22 mouse cellular contexts compared by ENCODE assay signal in the genomic region with DNA sequence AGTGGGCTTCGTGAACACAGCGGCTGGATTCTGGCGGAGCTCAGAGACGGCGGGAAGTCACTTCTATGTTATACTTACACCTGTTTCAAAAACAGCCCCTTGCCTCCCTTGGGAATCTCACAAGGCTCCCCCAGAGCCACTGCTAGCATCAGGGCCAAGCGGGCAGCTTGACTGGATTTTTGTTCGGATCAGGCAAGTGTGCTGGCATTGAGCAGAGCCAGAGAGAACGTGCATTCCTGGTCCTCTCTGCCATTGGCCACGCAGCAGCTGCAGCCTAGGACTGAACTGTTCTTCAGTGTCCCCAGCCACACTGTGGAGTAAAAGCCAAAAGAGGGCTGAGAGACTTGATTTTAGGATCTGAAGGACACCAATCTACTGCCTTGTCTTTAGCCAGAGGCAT.
DNase-seq lines count a peak whose midpoint lies in the region; ATAC-seq and TF ChIP-seq lines count a peak whose summit lies in the region.
"Had no signal": no experiment of that assay in that cellular context is flagged by ENCODE, and none has a peak within 500 bp of the region (broad histone marks: within the 10 kb centered on the region; RNA-seq: fewer than 3 reads in every experiment).

No protein-coding gene starts in this region.

- H3K4me2 ChIP-seq in limb, embryonic 12.5 days: no peak overlapping the region
- H3K4me2 ChIP-seq in heart, embryonic 14.5 days (ENCODE audit: low read length): no peak overlapping the region
- 0 out of 2 replicates have a peak overlapping the region, but pooled peaks have one; percentile 2 for H3K4me2 ChIP-seq in limb, embryonic 14.5 days (replicated peaks; ENCODE audit: low read depth, low read length, severe bottlenecking)
- no peak overlapping the region for H3K4me2 ChIP-seq in kidney, embryonic 15.5 days
- H3K4me2 ChIP-seq: forebrain, embryonic 12.5 days; liver, embryonic 12.5 days; lung, embryonic 14.5 days; neural tube, embryonic 12.5 days had no signal

- H3K4me1 ChIP-seq in limb, embryonic 12.5 days (replicated peaks): no peaks in the 10 kb centered on the region
- H3K4me1 ChIP-seq in limb, embryonic 10.5 days: peaks cover 10% of the 10 kb centered on the region
- H3K4me1 ChIP-seq in heart, embryonic 14.5 days (ENCODE audit: control insufficient read depth in 2 of 2, insufficient read depth in 2 of 2, low read length in 2 of 2): peaks cover 4 to 7% of the 10 kb centered on the region in 2 experiments; a peak in 2 of 4 replicates
- peaks cover 11% of the 10 kb centered on the region for H3K4me1 ChIP-seq in limb, embryonic 14.5 days (ENCODE audit: control insufficient read depth, insufficient read depth, low read length)
- no peaks in the 10 kb centered on the region for H3K4me1 ChIP-seq in kidney, embryonic 15.5 days
- H3K4me1 ChIP-seq: forebrain, embryonic 12.5 days; liver, embryonic 12.5 days; neural tube, embryonic 12.5 days had no signal

- WGBS in limb, embryonic 12.5 days: 78% methylated on average over 9 of the region's 9 CpGs
- 91% methylated on average over 9 of the region's 9 CpGs for WGBS in limb, embryonic 10.5 days
- 74% methylated on average over 9 of the region's 9 CpGs for WGBS in heart, embryonic 14.5 days
- WGBS in limb, embryonic 14.5 days: 67% methylated on average over 9 of the region's 9 CpGs
- 88% methylated on average over 9 of the region's 9 CpGs for WGBS in kidney, embryonic 15.5 days

- no peaks in the 10 kb centered on the region for H3K9me3 ChIP-seq in limb, embryonic 12.5 days
- H3K9me3 ChIP-seq in limb, embryonic 10.5 days (replicated peaks): no peaks in the 10 kb centered on the region
- H3K9me3 ChIP-seq in heart, embryonic 14.5 days (ENCODE audit: control insufficient read depth, low read length): no peaks in the 10 kb centered on the region
- H3K9me3 ChIP-seq in limb, embryonic 14.5 days (ENCODE audit: control insufficient read depth, low read length): no peaks in the 10 kb centered on the region
- no peaks in the 10 kb centered on the region for H3K9me3 ChIP-seq in kidney, embryonic 15.5 days (replicated peaks)
- H3K9me3 ChIP-seq: forebrain, embryonic 12.5 days; hindbrain, embryonic 10.5 days; liver, embryonic 12.5 days; neural tube, embryonic 12.5 days had no signal

- ATAC-seq in limb, embryonic 12.5 days (ENCODE audit: insufficient number of reproducible peaks, insufficient read depth, low FRiP score, low TSS enrichment, low read depth): no peak
- ATAC-seq in heart, embryonic 14.5 days (ENCODE audit: insufficient number of reproducible peaks, insufficient read depth, low FRiP score, low read depth): no peak
- ATAC-seq in limb, embryonic 14.5 days (ENCODE audit: low FRiP score, low read depth): peak; percentile 55; the same call in 1 of the 2 replicates
- no peak for ATAC-seq in kidney, embryonic 15.5 days (replicated peaks; ENCODE audit: low FRiP score)
- ATAC-seq: hindbrain, postnatal 0 days; intestine, postnatal 0 days; liver, embryonic 12.5 days had no signal

- no peaks in the 10 kb centered on the region for H3K27me3 ChIP-seq in limb, embryonic 12.5 days
- no peaks in the 10 kb centered on the region for H3K27me3 ChIP-seq in limb, embryonic 10.5 days (ENCODE audit: low read depth, poor library complexity, severe bottlenecking)
- H3K27me3 ChIP-seq in heart, embryonic 14.5 days (ENCODE audit: control insufficient read depth, insufficient read depth, low read length): no peaks in the 10 kb centered on the region
- H3K27me3 ChIP-seq in limb, embryonic 14.5 days (ENCODE audit: control insufficient read depth, insufficient read depth, low read length): no peaks in the 10 kb centered on the region
- no peaks in the 10 kb centered on the region for H3K27me3 ChIP-seq in kidney, embryonic 15.5 days
- H3K27me3 ChIP-seq: forebrain, embryonic 12.5 days; liver, embryonic 12.5 days; neural tube, embryonic 12.5 days had no signal

- TF ChIP-seq CTCF in gastrocnemius, adult 2 months (IDR thresholded peaks at IDR 0.05): no peak

- H3K4me3 ChIP-seq in gastrocnemius, adult 2 months: no peak overlapping the region
- no peak overlapping the region for H3K4me3 ChIP-seq in limb, embryonic 12.5 days (replicated peaks)
- H3K4me3 ChIP-seq in limb, embryonic 10.5 days: no peak overlapping the region
- no peak overlapping the region for H3K4me3 ChIP-seq in heart, embryonic 14.5 days (ENCODE audit: control insufficient read depth in 1 of 2, insufficient read depth in 1 of 2, low read depth in 1 of 2, low read length in 2 of 2)
- no peak overlapping the region for H3K4me3 ChIP-seq in limb, embryonic 14.5 days (replicated peaks; ENCODE audit: low read length)
- H3K4me3 ChIP-seq in kidney, embryonic 15.5 days (replicated peaks): no peak overlapping the region
- H3K4me3 ChIP-seq: forebrain, embryonic 12.5 days; hindbrain, embryonic 10.5 days; liver, embryonic 12.5 days; neural tube, embryonic 12.5 days had no signal

- no peaks in the 10 kb centered on the region for H3K36me3 ChIP-seq in limb, embryonic 12.5 days
- H3K36me3 ChIP-seq in limb, embryonic 10.5 days: no peaks in the 10 kb centered on the region
- no peaks in the 10 kb centered on the region for H3K36me3 ChIP-seq in heart, embryonic 14.5 days (ENCODE audit: control insufficient read depth, insufficient read depth, low read length)
- no peaks in the 10 kb centered on the region for H3K36me3 ChIP-seq in limb, embryonic 14.5 days (ENCODE audit: control insufficient read depth, insufficient read depth, low read length)
- H3K36me3 ChIP-seq in kidney, embryonic 15.5 days: no peaks in the 10 kb centered on the region
- H3K36me3 ChIP-seq: forebrain, embryonic 12.5 days; hindbrain, embryonic 10.5 days; liver, embryonic 12.5 days; neural tube, embryonic 12.5 days had no signal

- no peak for TF ChIP-seq POLR2A in limb, embryonic 14.5 days (IDR thresholded peaks at IDR 0.05; ENCODE audit: borderline replicate concordance, extremely low read depth, insufficient read depth, insufficient read length)

- intact Hi-C loops in gastrocnemius, adult 2 months (cut with DNase I): no loop called here

- H3K9ac ChIP-seq in limb, embryonic 12.5 days (replicated peaks): no peak overlapping the region
- no peak overlapping the region for H3K9ac ChIP-seq in heart, embryonic 14.5 days (ENCODE audit: low read length)
- H3K9ac ChIP-seq in limb, embryonic 14.5 days (ENCODE audit: low read depth, low read length, severe bottlenecking): no peak overlapping the region
- H3K9ac ChIP-seq in kidney, embryonic 15.5 days: no peak overlapping the region
- H3K9ac ChIP-seq: forebrain, embryonic 12.5 days; liver, embryonic 12.5 days; lung, embryonic 14.5 days; neural tube, embryonic 12.5 days had no signal

- peak; percentile 14 for DNase-seq in gastrocnemius, postnatal 10 days
- DNase-seq in gastrocnemius, adult 2 months: no peak
- DNase-seq in limb, embryonic 10.5 days (ENCODE audit: low spot score): no peak
- DNase-seq in limb, embryonic 14.5 days (ENCODE audit: low spot score): peak; percentile 52
- no peak for DNase-seq in right cerebral cortex, postnatal 25 days
- DNase-seq: adrenal gland, adult 8-10 months; cerebellum, postnatal 25 days; embryo, embryonic 11 days; lung, embryonic 14.5 days; lung, postnatal 36 days; right cerebral cortex, adult 18-20 months; spleen, adult 18-20 months; thymus, postnatal 4 days had no signal

- no peak overlapping the region for H3K27ac ChIP-seq in gastrocnemius, adult 2 months
- H3K27ac ChIP-seq in limb, embryonic 12.5 days: peak overlapping the region; percentile 35
- H3K27ac ChIP-seq in limb, embryonic 10.5 days: no peak overlapping the region
- peak overlapping the region; percentile 36 to 73; a peak in 3 of 4 replicates for H3K27ac ChIP-seq in heart, embryonic 14.5 days (replicated peaks in 1 of 2; ENCODE audit: control insufficient read depth in 1 of 2, insufficient read depth in 1 of 2, low read depth in 2 of 2, low read length in 2 of 2)
- 0 out of 2 replicates have a peak overlapping the region, but pooled peaks have one; percentile 34 for H3K27ac ChIP-seq in limb, embryonic 14.5 days (replicated peaks; ENCODE audit: low read depth, low read length)
- H3K27ac ChIP-seq in kidney, embryonic 15.5 days: no peak overlapping the region
- H3K27ac ChIP-seq: forebrain, embryonic 12.5 days; hindbrain, embryonic 10.5 days; hindbrain, postnatal 0 days; liver, embryonic 12.5 days; neural tube, embryonic 12.5 days had no signal

Comparison
In these comparisons a context has a peak if more than half of its experiments do, and no peak if none do; other contexts are left out.
1. DNase-seq: peak in gastrocnemius, postnatal 10 days (single experiment) and limb, embryonic 14.5 days (single experiment); none in gastrocnemius, adult 2 months (single experiment), limb, embryonic 10.5 days (single experiment) and right cerebral cortex, postnatal 25 days (single experiment).
2. H3K27ac ChIP-seq: peak in limb, embryonic 12.5 days (single experiment), heart, embryonic 14.5 days (2 of 2) and limb, embryonic 14.5 days (single experiment); none in gastrocnemius, adult 2 months (single experiment), limb, embryonic 10.5 days (single experiment) and kidney, embryonic 15.5 days (single experiment).